Mouse (Mus musculus) erythroblast, embryonic 14.5 days (primary cell): ENCODE data around the gene Celsr1.

Experiments used
- GATA1 ChIP-seq: IDR thresholded peaks from 2 replicates; pipeline ENCODE4 v1.6.1; 2012; ENCODE audit warnings: low read length, inconsistent platforms, mixed read lengths
- TAL1 ChIP-seq: IDR thresholded peaks from 3 replicates; pipeline ENCODE4 v1.6.1; 2012; ENCODE audit warnings: low read length, inconsistent platforms, mixed read lengths

DNA sequence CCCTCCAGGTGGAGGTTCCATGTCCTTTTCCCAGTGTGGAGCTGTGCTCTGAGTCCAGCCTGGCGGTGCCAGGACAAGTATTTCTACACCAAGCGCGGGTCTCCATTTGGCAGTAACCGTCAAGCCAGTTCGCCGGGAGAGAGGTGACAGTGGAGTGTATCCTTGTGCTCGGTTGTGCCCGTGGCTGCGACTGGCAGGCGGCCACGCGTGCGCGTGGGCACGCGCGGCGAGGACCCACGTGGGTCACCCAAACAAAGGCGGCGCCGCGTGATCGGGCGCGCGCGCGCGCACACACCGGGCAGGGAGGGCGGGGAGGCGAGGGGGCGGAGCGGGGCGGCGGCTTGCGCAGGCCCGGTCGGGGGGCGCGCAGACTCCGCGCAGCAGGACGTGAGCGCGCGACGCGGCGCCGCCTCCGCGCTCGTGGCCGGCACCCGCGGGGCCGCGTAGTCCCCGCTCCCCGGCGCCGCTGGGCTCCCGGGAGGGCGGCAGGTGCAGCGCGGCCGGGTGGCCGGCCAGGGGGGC is 24.9 kb upstream of the Celsr1 start:
- no peak for TF ChIP-seq GATA1
- no peak for TF ChIP-seq TAL1
